Mouse (Mus musculus): ENCODE measurements around the gene Clybl. TPM values are rescaled to one million over a fixed set of nuclear protein-coding genes. Genes with fewer than 3 reads are reported as not detected.

The Clybl gene
- total and polyA plus RNA-seq, 3 experiments: 16.5 to 25.7 (median 18.7) TPM

DNA sequence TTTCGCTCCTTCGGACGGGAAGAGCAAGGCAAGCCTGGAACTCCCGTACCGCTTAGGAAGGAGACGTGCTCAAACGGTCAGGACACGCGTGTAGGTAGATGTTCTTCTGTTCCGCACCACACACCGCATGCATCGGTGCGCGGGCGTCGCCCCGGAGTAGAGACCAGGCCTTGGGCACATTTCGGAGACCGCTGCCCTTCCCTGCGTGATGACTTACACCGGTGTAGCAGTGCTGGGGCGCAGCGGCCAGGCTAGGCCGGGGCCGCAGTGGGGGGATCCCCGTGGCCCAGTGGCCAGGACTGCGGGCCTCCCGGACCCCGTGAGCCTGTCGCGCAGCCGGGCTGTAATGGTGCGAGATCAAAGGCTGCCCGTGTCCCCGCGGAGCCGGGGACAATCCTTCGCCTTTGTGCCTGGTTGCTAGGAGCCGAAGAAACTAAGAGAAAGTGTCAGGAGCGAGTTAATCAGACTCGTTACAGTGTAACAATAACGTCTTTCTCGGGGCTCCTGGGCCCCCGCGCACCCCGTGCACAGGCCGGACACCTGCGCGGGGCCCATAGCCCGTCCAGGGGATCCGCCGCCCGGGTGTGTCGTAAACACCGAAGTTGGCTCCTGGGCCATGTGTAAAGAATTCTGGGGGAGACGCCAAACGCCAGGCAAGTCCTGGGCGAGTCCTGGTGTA lies 225.2 kb downstream of the Clybl start:
- H3K4me3 ChIP-seq (replicated peaks in 1 of 3; ENCODE audit: low read depth in 2 of 3, low read length in 2 of 3, poor library complexity in 1 of 3): no peak overlapping the region
- no peak overlapping the region for H3K4me2 ChIP-seq (ENCODE audit: insufficient read depth, low read depth, poor library complexity, severe bottlenecking)
- no peaks in the 10 kb centered on the region for H3K79me2 ChIP-seq (replicated peaks; ENCODE audit: control insufficient read depth, extremely low read depth, insufficient read depth, poor library complexity, severe bottlenecking)
- dilution Hi-C loops (cut with MboI; ENCODE audit: extremely low pct_ligation_motif_present, extremely low pct_unique_long_range_greater_than_20kb, low sequenced_read_pairs): no loop called here
- H3K9me3 ChIP-seq (replicated peaks; ENCODE audit: low read length): peaks cover 3% of the 10 kb centered on the region
- TF ChIP-seq BHLHE40 (IDR thresholded peaks at IDR 0.05; ENCODE audit: low read depth, low read length) (no peak), MXI1 (IDR thresholded peaks at IDR 0.05; ENCODE audit: low read depth, low read length) (no peak)
- in situ Hi-C loops (cut with MboI; ENCODE audit: low pct_ligation_motif_present, low pct_unique_long_range_greater_than_20kb, low sequenced_read_pairs): no loop called here
- no peaks in the 10 kb centered on the region for H3K36me3 ChIP-seq (replicated peaks in 1 of 2; ENCODE audit: control insufficient read depth in 1 of 2, insufficient read depth in 1 of 2, low read length in 1 of 2)
- no peak overlapping the region for H3K9ac ChIP-seq (ENCODE audit: insufficient read depth, low read depth)
- H3K4me1 ChIP-seq (ENCODE audit: control insufficient read depth in 1 of 2, insufficient read depth in 2 of 2): peaks cover 0 to 10% of the 10 kb centered on the region in 2 experiments; a peak in 2 of 4 replicates
- H3K27ac ChIP-seq (ENCODE audit: insufficient read depth, low read depth): no peak overlapping the region
- DNase-seq (ENCODE audit: extremely low read depth): no peak
- H3K27me3 ChIP-seq (replicated peaks): no peaks in the 10 kb centered on the region

DNA sequence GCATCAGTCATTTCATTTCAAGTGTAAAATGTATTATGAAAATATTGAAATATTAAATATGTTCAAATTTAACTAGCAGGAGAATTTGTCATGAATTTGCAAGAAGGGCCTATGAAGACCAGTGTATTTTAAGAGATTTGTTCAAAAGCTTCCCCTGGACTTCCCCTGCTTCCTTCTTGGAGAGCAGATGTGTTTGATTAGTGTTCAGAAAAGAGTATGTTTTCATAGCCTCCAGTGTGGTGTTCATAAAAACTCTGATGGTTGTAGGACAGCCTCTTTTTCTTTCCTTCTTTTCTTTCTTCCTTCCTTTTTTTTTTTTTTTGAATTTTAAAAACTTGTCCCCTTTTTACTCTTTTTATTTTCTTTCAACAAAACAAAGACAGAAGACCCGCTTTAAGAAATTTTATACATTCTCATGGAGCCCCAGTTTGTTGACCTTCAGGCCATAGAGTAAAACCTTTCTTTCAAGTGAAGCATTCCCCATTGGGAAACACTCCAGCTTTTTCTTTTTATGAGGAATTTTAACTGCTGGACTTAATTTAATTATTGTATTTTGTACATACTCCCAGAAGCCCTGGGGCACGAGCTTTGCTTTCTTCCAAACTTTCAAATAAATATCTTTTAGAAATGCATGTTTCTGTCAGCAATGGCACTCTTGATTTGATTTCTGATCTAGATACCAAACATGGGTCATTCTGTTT lies 231.5 kb downstream of the Clybl start:
- Histone ChIP-seq H3K9me3 (replicated peaks; ENCODE audit: low read length) (no peaks in the 10 kb centered on the region), H3K27me3 (replicated peaks) (no peaks in the 10 kb centered on the region), H3K36me3 (replicated peaks in 1 of 2; ENCODE audit: control insufficient read depth in 1 of 2, insufficient read depth in 1 of 2, low read length in 1 of 2) (no peaks in the 10 kb centered on the region), H3K27ac (ENCODE audit: insufficient read depth, low read depth) (no peak overlapping the region), H3K4me3 (replicated peaks in 1 of 3; ENCODE audit: low read depth in 2 of 3, low read length in 2 of 3, poor library complexity in 1 of 3) (no peak overlapping the region), H3K4me1 (ENCODE audit: control insufficient read depth in 1 of 2, insufficient read depth in 2 of 2) (peaks cover 0 to 19% of the 10 kb centered on the region in 2 experiments; a peak in 2 of 4 replicates), H3K9ac (ENCODE audit: insufficient read depth, low read depth) (no peak overlapping the region), H3K79me2 (replicated peaks; ENCODE audit: control insufficient read depth, extremely low read depth, insufficient read depth, poor library complexity, severe bottlenecking) (no peaks in the 10 kb centered on the region), H3K4me2 (ENCODE audit: insufficient read depth, low read depth, poor library complexity, severe bottlenecking) (no peak overlapping the region)
- in situ Hi-C loops (cut with MboI; ENCODE audit: low pct_ligation_motif_present, low pct_unique_long_range_greater_than_20kb, low sequenced_read_pairs) (no loop called here), dilution Hi-C loops (cut with MboI; ENCODE audit: extremely low pct_ligation_motif_present, extremely low pct_unique_long_range_greater_than_20kb, low sequenced_read_pairs) (no loop called here)
- DNase-seq (ENCODE audit: extremely low read depth): no peak
- TF ChIP-seq RCOR1 (conservative IDR thresholded peaks at IDR 0.05; ENCODE audit: low read depth, low read length) (no peak), NELFE (IDR thresholded peaks at IDR 0.05; ENCODE audit: low read depth, low read length) (no peak), TBP (conservative IDR thresholded peaks at IDR 0.05; ENCODE audit: low read depth, low read length) (no peak), RAD21 (IDR thresholded peaks at IDR 0.05; ENCODE audit: low read depth, low read length) (no peak), MAX (IDR thresholded peaks at IDR 0.05; ENCODE audit: low read length) (no peak), MXI1 (IDR thresholded peaks at IDR 0.05; ENCODE audit: low read depth, low read length) (no peak)

DNA sequence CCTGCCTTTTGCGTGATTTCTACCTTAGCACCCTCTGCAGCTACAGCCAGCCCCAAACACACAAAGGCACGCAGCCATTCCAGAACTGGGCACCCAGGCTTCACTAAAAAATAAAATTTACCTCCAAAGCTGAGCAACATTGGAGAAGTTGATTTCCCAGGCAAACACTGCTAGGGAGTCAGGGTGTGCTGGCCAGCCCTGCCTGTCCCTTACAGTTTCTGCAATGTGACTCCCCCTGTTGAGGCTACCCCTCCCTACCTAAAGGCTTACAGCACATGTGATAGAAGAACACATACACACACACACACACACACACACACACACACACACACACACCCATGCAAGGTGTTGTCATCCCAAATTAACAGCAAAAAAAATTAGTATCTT lies 232.0 kb downstream of the Clybl start:
- Histone ChIP-seq H3K27me3 (replicated peaks) (no peaks in the 10 kb centered on the region), H3K4me1 (ENCODE audit: control insufficient read depth in 1 of 2, insufficient read depth in 2 of 2) (peaks cover 0 to 19% of the 10 kb centered on the region in 2 experiments; a peak in 2 of 4 replicates), H3K4me2 (ENCODE audit: insufficient read depth, low read depth, poor library complexity, severe bottlenecking) (no peak overlapping the region), H3K4me3 (replicated peaks in 1 of 3; ENCODE audit: low read depth in 2 of 3, low read length in 2 of 3, poor library complexity in 1 of 3) (no peak overlapping the region), H3K36me3 (replicated peaks in 1 of 2; ENCODE audit: control insufficient read depth in 1 of 2, insufficient read depth in 1 of 2, low read length in 1 of 2) (no peaks in the 10 kb centered on the region), H3K9ac (ENCODE audit: insufficient read depth, low read depth) (no peak overlapping the region), H3K27ac (ENCODE audit: insufficient read depth, low read depth) (no peak overlapping the region), H3K9me3 (replicated peaks; ENCODE audit: low read length) (no peaks in the 10 kb centered on the region), H3K79me2 (replicated peaks; ENCODE audit: control insufficient read depth, extremely low read depth, insufficient read depth, poor library complexity, severe bottlenecking) (no peaks in the 10 kb centered on the region)
- no peak for TF ChIP-seq GABPA (IDR thresholded peaks at IDR 0.05; ENCODE audit: insufficient replicate concordance, low read depth, low read length)
- TF ChIP-seq ZKSCAN1 (IDR thresholded peaks at IDR 0.05; ENCODE audit: borderline replicate concordance, low read depth, low read length): no peak
- no peak for TF ChIP-seq UBTF (IDR thresholded peaks at IDR 0.05; ENCODE audit: low read depth, low read length)
- no peak for TF ChIP-seq MEF2A (IDR thresholded peaks at IDR 0.05; ENCODE audit: borderline replicate concordance, low read depth, low read length)
- no peak for TF ChIP-seq NRF1 (IDR thresholded peaks at IDR 0.05; ENCODE audit: low read depth, low read length)
- TF ChIP-seq ZNF384 (IDR thresholded peaks at IDR 0.05; ENCODE audit: low read depth, low read length): no peak
- in situ Hi-C loops (cut with MboI; ENCODE audit: low pct_ligation_motif_present, low pct_unique_long_range_greater_than_20kb, low sequenced_read_pairs): no loop called here
- DNase-seq (ENCODE audit: extremely low read depth): no peak
- dilution Hi-C loops (cut with MboI; ENCODE audit: extremely low pct_ligation_motif_present, extremely low pct_unique_long_range_greater_than_20kb, low sequenced_read_pairs): no loop called here

Data from CH12.LX (cell line).